Mouse (Mus musculus): ENCODE measurements around the gene Hpgd.
"Not testable (repeated sequence)": the region's sequence is repeated elsewhere in the genome, so short reads cannot be mapped to it uniquely, and the experiment has no call there.

Gene Hpgd

DNA sequence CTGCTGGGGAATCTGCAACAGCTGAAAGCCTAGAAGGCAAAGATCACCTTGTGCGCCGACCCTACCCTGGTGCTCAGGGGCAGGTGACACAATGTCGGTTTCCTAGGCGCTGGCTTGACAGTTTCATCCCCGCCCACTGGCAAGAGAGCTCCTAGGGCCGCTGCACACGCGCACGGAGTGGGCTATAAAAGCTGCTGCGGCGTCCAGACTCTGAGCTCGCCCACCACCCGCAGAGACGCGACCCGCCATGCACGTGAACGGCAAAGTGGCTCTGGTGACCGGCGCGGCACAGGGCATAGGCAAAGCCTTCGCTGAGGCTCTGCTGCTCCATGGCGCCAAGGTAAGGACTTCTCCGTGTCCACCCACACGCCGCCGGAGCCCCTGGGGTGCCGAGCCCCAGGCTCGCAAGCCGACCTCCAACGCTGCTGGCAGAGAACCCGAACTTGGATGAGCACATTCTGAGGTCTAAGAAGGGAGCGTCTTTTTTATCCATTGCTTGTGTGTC lies at the start of gene Hpgd:
Gene Hpgd, plus strand, starts transcription at position 213 of the 505 bp plus-strand sequence.
- DNase-seq (ENCODE audit: low spot score in 2 of 2) = no peak

DNA sequence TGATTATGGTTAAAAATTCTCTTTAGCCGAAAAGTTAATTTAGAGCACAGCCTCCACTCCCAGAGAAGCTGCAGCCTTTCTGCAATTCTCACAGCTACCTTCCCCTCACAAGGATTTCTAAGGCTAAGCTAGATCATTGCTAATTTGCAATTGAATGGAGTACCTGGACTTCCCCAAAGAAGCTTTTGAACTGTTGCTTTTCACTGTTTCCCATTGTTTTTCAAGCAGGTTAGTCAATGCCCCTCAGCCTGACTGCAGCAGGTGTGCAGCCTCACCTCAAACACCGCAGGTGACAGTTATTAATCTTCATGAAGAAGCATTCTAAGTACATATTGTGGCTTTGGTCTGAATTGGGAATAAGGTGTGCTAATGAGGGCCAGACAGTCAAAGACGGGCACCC lies 42.7 kb upstream of the Hpgd start:
- not testable (repeated sequence) for DNase-seq (ENCODE audit: low spot score in 2 of 2)

DNA sequence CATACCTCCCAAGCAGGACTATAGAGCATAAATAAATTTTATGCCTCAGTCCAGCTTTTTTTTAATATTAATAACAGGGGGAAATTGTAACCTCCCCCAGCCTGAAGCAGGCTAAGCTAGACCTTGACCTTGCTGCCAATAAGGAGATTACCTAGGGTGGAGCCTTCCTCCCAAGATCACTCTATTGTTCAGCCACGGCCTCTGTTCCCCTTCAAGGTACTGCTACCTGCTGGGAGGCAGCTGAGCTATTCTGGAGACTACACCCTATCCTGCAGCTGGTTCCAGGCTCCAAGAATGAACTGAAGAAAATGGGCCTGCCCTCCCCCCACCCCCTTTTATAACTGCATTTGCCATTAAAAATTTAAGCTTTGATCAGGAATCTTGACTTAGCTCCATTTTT lies 42.1 kb upstream of the Hpgd start:
- DNase-seq (ENCODE audit: low spot score in 2 of 2) = no peak

DNA sequence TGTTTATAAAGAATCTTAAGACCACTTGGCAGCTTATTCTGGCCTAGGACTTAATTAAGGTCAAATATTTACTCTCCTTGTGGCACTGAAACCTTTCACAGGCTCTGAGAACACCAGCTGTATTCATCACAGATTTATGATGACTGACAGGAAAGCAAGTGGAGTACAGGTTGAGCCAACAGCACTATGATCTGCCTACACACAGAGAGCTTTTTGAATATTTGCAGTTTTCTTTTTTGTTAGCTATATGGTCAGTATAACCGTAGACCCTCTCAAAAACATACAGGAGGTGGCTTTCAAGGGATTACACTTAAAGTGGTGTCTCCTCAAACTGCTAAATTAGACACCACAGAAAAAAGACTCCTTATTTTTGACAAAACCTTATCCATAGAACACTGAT lies 33.2 kb upstream of the Hpgd start:
- no peak for DNase-seq (ENCODE audit: low spot score in 2 of 2)

DNA sequence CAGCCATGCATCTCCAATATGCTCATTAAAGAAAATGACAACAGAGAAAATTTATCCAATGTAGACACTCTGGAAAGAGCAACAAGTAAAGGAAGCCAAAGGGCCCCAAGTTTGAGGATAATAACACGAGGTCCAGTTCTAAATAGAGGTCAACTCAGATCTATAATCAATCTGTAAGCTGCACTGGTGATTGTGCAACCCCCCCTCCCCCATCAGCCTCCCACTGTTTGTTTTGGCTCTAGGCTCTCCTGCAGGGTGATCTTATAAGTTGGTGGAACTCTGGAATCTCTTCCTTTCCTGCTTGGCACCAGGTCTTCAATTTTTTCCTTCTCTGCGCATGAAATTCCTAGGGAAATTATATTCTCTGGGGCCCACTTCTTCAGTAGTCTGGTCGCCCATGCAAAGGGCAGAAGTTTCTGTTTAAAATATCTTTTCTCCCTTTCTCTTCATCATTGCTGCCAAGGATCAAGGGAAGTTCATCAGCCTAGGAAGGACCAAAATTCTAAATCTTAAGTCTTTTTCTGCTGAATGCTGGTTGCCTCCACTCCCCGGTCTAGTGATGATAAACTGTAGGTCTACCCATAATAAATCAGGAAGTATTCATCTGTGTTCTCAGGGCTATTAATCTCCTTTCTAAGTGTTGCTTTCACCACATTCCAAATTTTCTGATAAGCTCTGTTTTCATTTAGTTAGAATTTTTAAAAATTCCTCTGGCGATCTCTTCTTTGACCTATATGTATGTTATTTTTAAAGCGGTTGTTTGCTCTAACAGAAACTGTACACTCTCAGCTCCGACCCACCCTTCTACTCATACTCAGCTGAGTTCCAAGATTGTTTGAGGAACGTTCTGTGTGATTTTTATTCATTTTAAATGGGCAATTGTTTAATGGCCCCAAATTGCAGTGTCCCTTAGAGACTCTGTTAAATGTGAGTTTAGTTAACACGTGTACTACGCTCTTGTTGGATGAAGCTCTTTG lies 24.4 kb upstream of the Hpgd start:
- DNase-seq (ENCODE audit: low spot score in 2 of 2) = no peak

DNA sequence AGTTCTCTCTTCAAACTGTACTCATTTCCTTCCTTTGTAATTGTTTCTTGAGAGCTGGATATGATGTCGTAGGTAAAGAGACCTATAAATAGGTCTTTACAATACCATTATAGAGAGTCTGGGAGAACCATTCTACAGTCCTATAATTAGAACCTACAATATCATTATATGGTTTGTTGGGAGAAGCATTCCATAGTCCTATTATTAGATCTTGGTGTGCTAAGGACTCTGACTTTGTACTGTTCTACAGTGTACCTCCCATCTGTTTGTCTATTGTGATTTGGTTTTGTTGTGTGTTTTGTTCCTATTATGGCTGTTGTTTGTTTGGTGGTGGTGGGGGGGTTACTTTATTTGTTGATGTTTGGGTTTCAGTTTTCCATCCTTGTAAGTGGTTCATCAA lies 21.5 kb upstream of the Hpgd start:
- DNase-seq (ENCODE audit: low spot score in 2 of 2) = no peak

DNA sequence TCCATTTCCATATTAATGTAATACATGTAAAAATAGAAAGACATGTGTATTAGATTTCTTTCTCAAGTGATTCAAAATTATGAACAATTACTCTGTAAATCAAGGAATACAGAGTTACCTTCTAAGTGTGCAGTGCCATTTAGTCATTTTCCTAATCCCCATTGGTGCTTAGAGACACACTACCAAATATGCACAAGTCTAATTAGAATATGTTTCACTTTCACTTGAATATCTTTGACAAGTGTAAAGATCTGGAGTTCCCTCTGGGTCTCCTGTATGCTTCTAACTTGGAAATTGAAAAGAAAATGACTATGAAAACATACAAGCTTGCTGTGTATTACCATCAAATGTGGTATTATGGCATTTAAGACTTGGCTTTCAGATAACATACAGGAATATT lies 19.1 kb upstream of the Hpgd start:
- DNase-seq (ENCODE audit: low spot score in 2 of 2) = no peak

DNA sequence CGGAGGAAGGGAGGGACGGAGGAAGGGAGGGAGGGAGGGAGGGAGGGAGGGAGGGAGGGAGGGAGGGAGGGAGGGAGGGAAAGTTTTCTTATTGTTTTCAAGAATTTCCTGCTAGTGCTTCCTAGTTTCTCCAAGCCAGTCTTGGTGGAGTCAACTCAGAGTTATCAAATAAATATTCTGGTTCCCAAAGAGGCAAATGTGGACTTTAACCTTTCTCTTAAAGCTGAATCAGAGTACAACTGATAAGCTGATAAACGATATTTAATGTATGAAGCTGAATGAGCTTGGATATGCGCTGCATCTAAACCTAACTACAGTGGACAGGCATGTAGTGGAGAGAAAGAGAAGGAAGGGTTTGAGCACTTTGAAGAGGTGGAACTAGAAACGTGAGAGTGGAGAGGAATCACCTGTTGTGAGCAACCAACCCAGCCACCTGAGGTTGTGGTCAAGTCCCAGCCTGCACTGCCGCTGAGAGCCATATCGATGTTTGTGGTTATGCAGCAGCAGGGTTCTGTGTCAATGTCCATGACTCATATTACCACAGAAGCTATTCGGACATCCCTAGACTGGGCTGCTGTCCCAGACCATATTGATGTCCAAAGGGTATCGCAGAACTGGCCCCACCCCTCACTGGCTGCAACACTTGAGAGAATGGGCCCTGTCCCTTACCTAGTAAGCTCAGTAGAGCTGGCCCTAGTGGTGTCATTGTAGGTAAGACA lies 16.4 kb upstream of the Hpgd start:
- no peak for DNase-seq (ENCODE audit: low spot score in 2 of 2)

DNA sequence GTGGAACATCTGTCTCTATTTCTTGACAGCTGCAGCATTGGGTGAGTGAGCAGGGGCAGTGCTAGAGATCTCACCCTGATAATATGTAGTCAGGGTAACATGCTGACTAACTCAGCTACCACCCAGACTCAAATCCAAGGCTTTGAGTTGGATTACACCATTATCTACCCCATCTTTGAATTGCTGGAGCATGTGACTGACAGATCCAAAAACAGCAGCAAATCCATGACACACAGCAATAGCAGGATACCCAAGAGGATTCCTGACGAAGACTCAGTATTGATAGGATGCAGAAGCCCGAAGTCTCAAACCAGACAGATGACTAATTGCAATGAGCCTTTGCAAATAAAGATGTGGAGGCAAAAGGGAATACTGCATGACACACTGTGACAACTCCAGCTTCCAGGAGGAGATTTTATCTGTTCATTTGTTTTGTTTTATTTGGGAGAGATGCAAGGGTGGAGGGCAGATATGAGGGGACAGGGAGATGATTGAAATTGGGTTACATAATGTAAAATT lies 15.8 kb upstream of the Hpgd start:
- no peak for DNase-seq (ENCODE audit: low spot score in 2 of 2)

DNA sequence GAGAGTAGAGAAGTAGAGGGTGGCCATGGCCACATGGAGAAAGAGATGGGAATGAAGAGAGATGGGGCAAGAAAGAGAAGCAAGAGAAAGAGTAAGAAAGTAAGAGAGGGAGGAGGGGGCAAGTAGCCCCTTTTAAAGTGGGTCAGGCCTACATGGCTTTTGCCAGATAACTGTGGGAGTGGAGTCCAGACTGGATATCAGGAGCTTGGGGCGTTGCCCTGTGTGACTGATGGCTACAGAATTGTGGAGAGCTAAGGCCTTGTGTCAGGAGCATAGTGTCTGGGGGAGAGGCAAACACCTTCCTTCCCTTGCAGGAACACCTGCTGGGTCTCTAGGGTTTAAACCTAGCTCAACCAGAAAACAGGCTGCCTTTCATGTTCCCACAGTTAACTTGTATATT lies 10.4 kb upstream of the Hpgd start:
- no peak for DNase-seq (ENCODE audit: low spot score in 2 of 2)

DNA sequence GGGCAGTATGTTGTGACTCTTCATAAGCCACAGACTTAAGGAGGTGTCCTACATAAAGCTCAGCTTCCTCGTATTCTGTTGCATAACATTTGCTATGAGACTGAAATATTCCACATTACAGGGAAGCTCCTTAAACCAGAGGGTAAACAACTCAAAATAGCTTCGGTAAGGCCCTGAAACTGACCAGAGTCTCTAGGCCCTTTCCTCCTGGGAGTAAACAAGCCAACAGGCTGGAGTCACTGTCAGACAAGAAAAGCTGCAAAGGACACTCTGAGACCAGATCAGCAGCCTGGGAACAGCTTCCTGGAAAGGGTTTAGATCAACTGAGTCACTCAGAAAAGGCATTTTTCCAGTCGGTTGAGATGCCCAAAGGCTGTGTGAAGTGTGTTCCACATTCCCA lies 9.4 kb upstream of the Hpgd start:
- DNase-seq (ENCODE audit: low spot score in 2 of 2) = no peak

DNA sequence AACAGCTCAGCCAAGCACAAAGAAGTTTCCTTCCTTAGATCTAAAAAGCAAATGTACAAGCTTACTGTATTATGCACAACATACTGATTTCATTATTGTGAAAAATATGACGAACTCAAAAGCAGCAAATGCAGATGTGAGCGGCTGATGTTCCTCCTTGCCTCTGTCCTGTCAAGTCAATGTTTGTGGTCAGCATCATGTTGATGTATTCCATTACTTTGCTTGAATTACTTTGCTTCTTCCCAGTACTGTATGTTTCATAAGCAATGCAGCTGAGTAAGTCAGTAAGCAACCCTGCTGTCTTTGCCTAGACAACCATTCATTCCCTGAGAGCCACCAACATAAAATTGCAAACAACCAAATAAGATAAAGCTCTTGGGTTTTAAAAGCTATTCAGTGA lies 7.7 kb upstream of the Hpgd start:
- no peak for DNase-seq (ENCODE audit: low spot score in 2 of 2)

DNA sequence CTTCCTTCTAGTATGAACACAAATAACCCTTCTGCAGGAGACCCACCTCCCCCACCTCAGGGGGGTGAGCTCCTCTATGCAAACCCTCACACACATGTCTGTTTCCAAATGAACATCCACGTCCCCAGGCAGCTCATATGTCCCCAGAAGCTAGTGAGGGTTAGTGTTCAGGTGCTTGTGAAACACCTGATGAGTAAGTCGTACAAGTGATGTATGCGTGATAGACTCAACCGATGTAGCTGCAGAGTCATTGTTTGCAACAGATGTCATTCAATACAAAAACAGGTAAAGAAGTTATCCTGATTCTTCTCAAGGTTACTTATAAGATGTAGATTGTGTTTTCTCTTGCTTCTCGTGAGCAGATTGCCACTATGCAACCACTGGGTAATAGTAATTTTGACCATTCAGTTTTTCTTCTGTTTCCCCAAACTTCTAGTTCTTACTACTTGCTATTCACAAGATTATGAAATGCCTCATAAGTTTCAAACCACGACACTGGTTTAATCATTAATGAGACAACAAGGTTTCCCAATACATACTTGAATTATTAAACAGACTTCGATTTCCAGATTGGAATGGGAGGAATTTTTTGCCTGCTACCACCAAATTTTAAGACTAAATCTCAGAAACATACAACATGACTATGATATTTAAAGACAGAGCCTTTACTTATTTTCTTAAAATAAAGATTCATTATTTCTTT lies 6.9 kb upstream of the Hpgd start:
- DNase-seq (ENCODE audit: low spot score in 2 of 2) = no peak

DNA sequence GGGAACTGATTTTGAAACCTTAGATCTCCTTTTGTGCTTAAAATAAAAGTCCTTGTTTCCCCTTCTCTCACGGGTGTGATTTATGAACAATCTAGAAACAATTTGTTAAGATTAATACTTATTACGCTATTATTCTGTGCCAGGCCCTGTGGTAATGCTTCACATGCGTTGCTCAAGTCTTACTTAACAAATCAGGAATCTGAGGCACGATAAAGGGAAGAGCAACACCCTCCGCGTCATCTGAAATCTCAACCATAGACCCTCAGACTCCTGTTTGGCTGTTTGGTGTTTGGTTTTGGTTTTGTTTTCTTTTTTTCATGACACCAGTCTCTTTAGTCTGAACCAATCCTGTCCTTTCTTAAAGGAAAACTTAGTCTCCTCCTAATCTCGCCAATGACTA lies 2.1 kb upstream of the Hpgd start:
- DNase-seq (ENCODE audit: low spot score in 2 of 2) = no peak

DNA sequence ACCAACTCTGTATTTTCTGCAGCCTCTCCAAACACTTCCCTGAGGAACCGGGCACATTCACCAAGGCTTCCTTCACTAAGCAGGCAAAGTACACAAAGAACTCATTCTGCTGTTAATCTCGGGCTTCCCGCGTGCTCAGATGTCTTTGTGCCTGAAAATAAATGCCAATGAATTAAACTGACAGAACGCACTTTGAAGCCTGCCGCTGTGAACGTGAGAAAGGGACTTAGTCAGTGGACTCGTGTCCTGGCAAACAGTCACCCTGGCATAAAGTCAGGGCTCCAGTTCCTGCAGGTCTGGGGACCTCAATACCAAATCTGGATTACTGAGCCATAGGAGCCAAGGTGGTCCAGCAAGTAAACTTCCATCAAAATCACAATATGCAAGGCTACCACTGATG lies 905 bp upstream of the Hpgd start:
- peak in 1 of 2 experiments; percentile 14 for DNase-seq (ENCODE audit: low spot score in 2 of 2)

DNA sequence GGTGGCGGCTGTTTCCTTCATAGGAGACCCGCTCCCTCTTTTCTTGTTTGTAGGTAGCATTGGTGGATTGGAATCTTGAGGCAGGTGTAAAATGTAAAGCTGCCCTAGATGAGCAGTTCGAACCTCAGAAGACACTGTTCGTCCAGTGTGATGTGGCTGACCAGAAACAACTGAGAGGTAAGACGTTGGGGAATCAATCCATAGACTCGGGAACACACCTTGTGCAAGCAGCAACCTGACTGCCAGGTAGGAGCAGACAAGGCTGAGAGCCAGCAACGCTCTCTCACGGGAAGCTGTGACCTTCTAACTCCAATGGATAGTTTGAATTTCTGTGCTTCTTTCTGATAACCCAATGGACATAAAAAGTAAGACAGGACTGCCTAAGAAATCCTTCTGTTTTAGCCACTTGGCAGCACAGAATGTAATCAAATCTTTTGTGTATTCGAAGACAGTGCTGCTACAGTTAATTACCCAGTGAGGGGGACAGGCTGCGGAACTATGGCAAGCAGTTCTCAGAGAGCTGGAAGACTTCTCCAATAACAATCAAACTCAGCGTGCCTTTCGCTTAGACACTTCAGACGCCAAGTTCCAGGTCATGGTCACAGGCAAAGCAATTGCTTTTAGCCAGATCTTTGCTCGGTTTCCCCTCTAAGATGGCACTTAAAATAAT lies 636 bp downstream of the Hpgd start:
- DNase-seq (ENCODE audit: low spot score in 2 of 2) = no peak

DNA sequence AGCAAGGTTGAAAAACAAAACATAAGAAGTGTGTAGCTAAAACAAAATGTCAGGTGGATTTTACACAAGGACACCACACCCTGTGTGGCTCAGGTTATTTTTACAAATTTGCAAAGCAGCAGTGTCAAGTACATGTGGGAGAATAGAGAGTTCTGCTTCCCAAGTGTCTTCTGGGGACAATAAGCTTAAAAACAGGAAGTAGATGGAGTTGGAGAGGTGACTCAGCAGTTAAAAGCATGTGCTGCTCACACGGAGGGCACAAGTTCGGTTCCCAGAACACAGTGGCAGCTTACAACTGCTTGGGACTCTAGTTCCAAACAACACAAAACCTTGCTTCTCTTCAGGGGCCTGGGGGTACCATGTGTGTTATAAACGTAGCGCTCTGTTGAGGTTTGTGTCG lies 5.0 kb downstream of the Hpgd start:
- no peak for DNase-seq (ENCODE audit: low spot score in 2 of 2)

DNA sequence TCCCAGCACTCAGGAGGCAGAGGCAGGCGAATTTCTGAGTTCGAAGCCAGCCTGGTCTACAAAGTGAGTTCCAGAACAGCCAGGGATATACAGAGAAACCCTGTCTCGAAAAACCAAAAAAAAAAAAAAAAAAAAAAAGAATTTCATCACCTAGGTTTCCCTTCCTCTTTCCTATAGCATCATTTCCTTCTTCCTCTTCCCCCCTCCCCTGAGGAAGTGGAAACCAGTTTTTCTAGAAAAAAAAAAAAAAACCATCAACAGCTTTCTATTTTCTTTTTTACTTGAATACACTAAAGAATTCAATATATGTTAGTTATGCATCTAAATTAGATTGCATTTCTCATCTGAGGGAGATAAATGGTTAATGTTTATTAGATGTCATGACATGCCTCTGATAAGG lies 6.9 kb downstream of the Hpgd start:
- not testable (repeated sequence) for DNase-seq (ENCODE audit: low spot score in 2 of 2)

DNA sequence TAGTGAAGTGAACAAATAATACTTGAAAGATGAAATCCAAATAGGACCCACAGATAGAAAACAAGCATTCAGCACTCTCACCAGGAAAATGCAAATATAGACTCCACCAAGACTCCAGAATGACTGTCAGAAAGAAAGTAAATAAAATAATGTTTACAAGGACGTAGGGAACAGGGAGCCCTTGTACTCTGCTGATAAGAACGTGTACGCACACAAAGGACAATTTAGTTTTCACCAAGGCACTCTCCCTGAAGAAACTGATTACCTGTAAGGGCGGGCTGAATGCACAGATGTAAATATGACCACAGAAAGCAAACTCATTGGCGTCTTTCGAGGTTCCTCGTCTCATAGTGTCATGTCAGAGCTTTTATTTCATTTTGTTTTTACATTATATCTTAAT lies 10.2 kb downstream of the Hpgd start:
- DNase-seq (ENCODE audit: low spot score in 2 of 2) = no peak

DNA sequence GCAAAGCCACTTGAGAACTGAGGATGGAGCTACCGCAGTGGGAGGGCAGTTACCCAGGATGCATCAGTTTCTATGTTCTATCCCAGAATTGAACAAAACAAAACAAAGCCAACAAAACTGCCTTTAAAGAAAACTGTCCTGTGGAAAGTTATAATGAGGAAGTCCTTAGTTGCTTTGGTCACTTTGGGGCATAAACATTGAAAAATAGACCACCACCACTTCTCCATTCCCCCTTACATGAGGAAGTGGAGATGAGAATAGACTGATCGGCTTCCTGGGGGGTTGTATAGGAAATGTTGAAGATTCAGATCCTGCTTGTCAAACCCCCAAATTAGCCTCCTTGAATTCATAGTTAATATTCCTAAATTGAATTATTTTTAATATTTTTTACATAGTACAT lies 19.2 kb downstream of the Hpgd start:
- DNase-seq (ENCODE audit: low spot score in 2 of 2) = no peak

DNA sequence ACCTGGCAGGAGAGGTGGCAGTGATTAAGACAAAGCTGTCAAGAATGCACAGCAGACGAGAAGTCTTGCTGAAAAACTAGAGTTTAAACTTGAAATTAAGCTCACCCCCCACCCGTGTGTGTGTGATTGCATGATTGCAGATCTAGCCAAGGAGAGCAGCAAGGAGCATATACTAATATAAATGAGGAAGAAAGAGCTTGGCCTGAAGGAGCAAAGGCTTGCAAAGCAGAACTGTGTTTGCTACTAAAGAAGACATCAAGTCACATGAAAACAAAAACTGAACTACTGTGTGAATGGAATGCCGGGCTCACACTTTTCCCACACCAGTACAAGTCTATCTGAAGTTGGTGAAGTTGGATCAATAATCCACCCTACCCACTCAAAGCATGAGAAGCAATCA lies 20.8 kb downstream of the Hpgd start:
- DNase-seq (ENCODE audit: low spot score in 2 of 2) = no peak

Data from right cerebral cortex, postnatal 36 days (tissue).